Mouse (Mus musculus) liver, adult 2 months (tissue): ENCODE results near the gene Jsrp1. TPM values are rescaled to one million over a fixed set of nuclear protein-coding genes. Genes with fewer than 3 reads are reported as not detected.

Experiments
- DNase-seq: peaks from one replicate; pipeline ENCODE4 v3.0.0-alpha.2; 2011; ENCODE audit warnings: low read depth, low spot score; ENCODE audit errors: extremely low read depth
- H3K27ac ChIP-seq: fragments of 200-500 bp; replicated peaks from 2 replicates; pipeline ENCODE4 v1.5.1; 2012; ENCODE audit warnings: low read depth, mild to moderate bottlenecking, control low read depth, inconsistent platforms, low read length; ENCODE audit not compliant: insufficient read depth
- H3K27me3 ChIP-seq: fragments of 200-500 bp; 2 replicates; pipeline ENCODE4 v1.6.1; 2012; ENCODE audit warnings: mild to moderate bottlenecking, moderate library complexity, low read length, inconsistent platforms; ENCODE audit not compliant: control insufficient read depth, insufficient read depth
- H3K36me3 ChIP-seq: fragments of 200-500 bp; 2 replicates; pipeline ENCODE4 v1.6.1; 2012; ENCODE audit warnings: low read length, inconsistent platforms; ENCODE audit not compliant: control insufficient read depth, insufficient read depth
- H3K4me1 ChIP-seq: fragments of 200-500 bp; 2 replicates; pipeline ENCODE4 v1.6.1; 2011; ENCODE audit warnings: low read length; ENCODE audit not compliant: control insufficient read depth, insufficient read depth
- H3K4me3 ChIP-seq: fragments of 200-500 bp; 2 replicates; pipeline ENCODE4 v1.5.1; 2011; ENCODE audit warnings: low read depth, mild to moderate bottlenecking, control low read depth, low read length, moderate library complexity; ENCODE audit not compliant: insufficient read depth
- H3K79me2 ChIP-seq: fragments of 200-500 bp; 2 replicates; pipeline ENCODE4 v1.6.1; 2012; ENCODE audit warnings: inconsistent platforms, mild to moderate bottlenecking, low read length, moderate library complexity; ENCODE audit not compliant: control insufficient read depth, insufficient read depth
- H3K9ac ChIP-seq: fragments of 200-500 bp; 2 replicates; pipeline ENCODE4 v1.6.1; 2012; ENCODE audit warnings: low read depth, mild to moderate bottlenecking, control low read depth, inconsistent platforms, low read length
- CTCF ChIP-seq: fragments of 200-500 bp; IDR thresholded peaks from 2 replicates; pipeline ENCODE4 v1.5.1; 2011; ENCODE audit warnings: low read depth, low read length, control low read depth
- POLR2A ChIP-seq: fragments of 200-500 bp; IDR thresholded peaks from 2 replicates; pipeline ENCODE4 v1.6.1; 2011; ENCODE audit warnings: low read length, control low read depth; ENCODE audit not compliant: insufficient read depth; ENCODE audit errors: extremely low read depth
- WGBS: fragments of 180-500 bp; shearing (Covaris S2); methylation state at CpG from one replicate; pipeline ENCODE4 v1.1.7; 2018; 5-methylcytosine and 5-hydroxymethylcytosine counted together
- polyA plus RNA-seq: library from polyadenylated mRNA; depleted of rRNA; stranded (reverse); fragments of >200 nt; gene quantifications from 2 replicates; pipeline ENCODE4 v1.2.3, GENCODE M21; 2012
- total RNA-seq: library from RNA; depleted of rRNA; stranded (reverse); fragments of >200 nt; gene quantifications from 2 replicates; pipeline ENCODE4 v1.2.3, GENCODE M21; 2014

Jsrp1 gene
- total and polyA plus RNA-seq, 2 experiments = not detected

- no peaks in the 10 kb centered on the region for H3K79me2 ChIP-seq
- no peak overlapping the region for H3K27ac ChIP-seq
- no peak for TF ChIP-seq CTCF
- TF ChIP-seq POLR2A = no peak
- no peaks in the 10 kb centered on the region for H3K4me1 ChIP-seq
- no peak overlapping the region for H3K4me3 ChIP-seq
- 71% methylated on average over 8 of the region's 8 CpGs for WGBS
- no peak for DNase-seq
- H3K9ac ChIP-seq = no peak overlapping the region
- H3K27me3 ChIP-seq = peaks cover 3% of the 10 kb centered on the region; the same call in 1 of the 2 replicates
- no peaks in the 10 kb centered on the region for H3K36me3 ChIP-seq
Observed at GRCm38 (mm10) chr10:80845055-80845693, 31.9 kb upstream of the Jsrp1 start.

- peaks cover 3% of the 10 kb centered on the region; the same call in 1 of the 2 replicates for H3K27me3 ChIP-seq
- H3K4me3 ChIP-seq = no peak within 1 kb of the TSS
- no peaks in the 10 kb centered on the region for H3K36me3 ChIP-seq
- TF ChIP-seq CTCF = no peak
- TF ChIP-seq POLR2A = no peak
- no peaks in the 10 kb centered on the region for H3K4me1 ChIP-seq
- no peaks in the 10 kb centered on the region for H3K79me2 ChIP-seq
- no peak within 1 kb of the TSS for H3K27ac ChIP-seq
- DNase-seq = no peak
- WGBS = 9% methylated on average over 43 of the region's 51 CpGs
- H3K9ac ChIP-seq = no peak within 1 kb of the TSS; the same call in 1 of the 2 replicates
Observed at GRCm38 (mm10) chr10:80843931-80844547, 30.7 kb upstream of the Jsrp1 start, which contains the start of gene Lingo3. Gene Lingo3, minus strand, starts transcription at chr10:80844039.

GRCm38 (mm10) chr10:80843087-80843930 is 30.0 kb upstream of the Jsrp1 start:
- Histone ChIP-seq H3K4me3 (no peak overlapping the region), H3K27ac (no peak overlapping the region), H3K27me3 (peaks cover 3% of the 10 kb centered on the region; the same call in 1 of the 2 replicates), H3K36me3 (no peaks in the 10 kb centered on the region), H3K79me2 (no peaks in the 10 kb centered on the region), H3K4me1 (no peaks in the 10 kb centered on the region), H3K9ac (no peak overlapping the region)
- DNase-seq = no peak
- TF ChIP-seq CTCF (no peak), POLR2A (no peak)
- WGBS = 13% methylated on average over 32 of the region's 32 CpGs

- no peak overlapping the region for H3K9ac ChIP-seq
- no peak for DNase-seq
- no peaks in the 10 kb centered on the region for H3K36me3 ChIP-seq
- no peaks in the 10 kb centered on the region for H3K79me2 ChIP-seq
- H3K4me3 ChIP-seq = no peak overlapping the region
- H3K27ac ChIP-seq = no peak overlapping the region
- peaks cover 3% of the 10 kb centered on the region; the same call in 1 of the 2 replicates for H3K27me3 ChIP-seq
- TF ChIP-seq CTCF = no peak
- TF ChIP-seq POLR2A = no peak
- H3K4me1 ChIP-seq = no peaks in the 10 kb centered on the region
- WGBS = 80% methylated on average over 15 of the region's 15 CpGs
Observed at GRCm38 (mm10) chr10:80842334-80842733, 29.0 kb upstream of the Jsrp1 start.

GRCm38 (mm10) chr10:80841685-80842084 is 28.4 kb upstream of the Jsrp1 start:
- H3K9ac ChIP-seq = no peak overlapping the region
- no peak overlapping the region for H3K4me3 ChIP-seq
- DNase-seq = no peak
- TF ChIP-seq CTCF (no peak), POLR2A (no peak)
- H3K79me2 ChIP-seq = no peaks in the 10 kb centered on the region
- H3K4me1 ChIP-seq = no peaks in the 10 kb centered on the region
- 100% methylated on average over 2 of the region's 2 CpGs for WGBS
- peaks cover 3% of the 10 kb centered on the region; the same call in 1 of the 2 replicates for H3K27me3 ChIP-seq
- H3K36me3 ChIP-seq = no peaks in the 10 kb centered on the region
- H3K27ac ChIP-seq = no peak overlapping the region
